Mouse (Mus musculus) midbrain, embryonic 16.5 days (tissue): ENCODE measurements around the gene Boc. TPM values are rescaled to one million over a fixed set of nuclear protein-coding genes. Genes with fewer than 3 reads are reported as not detected.

Experiments used
- ATAC-seq: fragments of 200-750 bp; cut with Nextera tagmentation; 2 replicates; pipeline ENCODE4 v1.8.0; 2017; ENCODE audit warnings: moderate TSS enrichment
- H3K27ac ChIP-seq: fragments of 300-500 bp; sonication (generic); 2 replicates; pipeline ENCODE4 v1.5.1; 2014; ENCODE audit warnings: mild to moderate bottlenecking, low read length, mixed read lengths
- H3K27me3 ChIP-seq: fragments of 300-500 bp; sonication (generic); 2 replicates; pipeline ENCODE4 v1.6.1; 2014; ENCODE audit warnings: low read depth, low read length, mixed read lengths; ENCODE audit not compliant: control insufficient read depth, insufficient read depth
- H3K36me3 ChIP-seq: fragments of 300-500 bp; sonication (generic); 2 replicates; pipeline ENCODE4 v1.6.1; 2014; ENCODE audit warnings: mild to moderate bottlenecking, low read length, moderate library complexity, mixed read lengths; ENCODE audit not compliant: control insufficient read depth, insufficient read depth
- H3K4me1 ChIP-seq: fragments of 300-500 bp; sonication (generic); 2 replicates; pipeline ENCODE4 v1.6.1; 2014; ENCODE audit warnings: mild to moderate bottlenecking, low read length, mixed read lengths; ENCODE audit not compliant: control insufficient read depth, insufficient read depth
- H3K4me2 ChIP-seq: fragments of 300-500 bp; sonication (generic); 2 replicates; pipeline ENCODE4 v1.6.1; 2014; ENCODE audit warnings: mild to moderate bottlenecking, low read length, mixed read lengths
- H3K4me3 ChIP-seq: fragments of 300-500 bp; sonication (generic); 2 replicates; pipeline ENCODE4 v1.5.1; 2014; ENCODE audit warnings: low read depth, mild to moderate bottlenecking, low read length, moderate library complexity, mixed read lengths
- H3K9ac ChIP-seq: fragments of 300-500 bp; sonication (generic); 2 replicates; pipeline ENCODE4 v1.6.1; 2014; ENCODE audit warnings: low read depth, low read length, mixed read lengths
- H3K9me3 ChIP-seq: fragments of 300-500 bp; sonication (generic); replicated peaks from 2 replicates; pipeline ENCODE4 v1.6.1; 2014; ENCODE audit warnings: mild to moderate bottlenecking, low read length, mixed read lengths; ENCODE audit not compliant: control insufficient read depth, poor library complexity, severe bottlenecking
- WGBS: fragments of 180-500 bp; shearing (Covaris S2); extraction: QIAGEN DNeasy Blood & Tissue Kit; methylation state at CpG from one replicate; pipeline ENCODE4 v1.1.7; 2014; 5-methylcytosine and 5-hydroxymethylcytosine counted together
- polyA plus RNA-seq: library from polyadenylated mRNA; unstranded; fragments of >200 nt; fragmentation: Nextera tagmentation; extraction: Ambion mirVana; gene quantifications from 2 replicates; pipeline ENCODE4 v1.2.1, GENCODE M21; 2015

The Boc gene
- polyA plus RNA-seq, 1 experiment from 2014 or later, result 10.5 TPM

DNA sequence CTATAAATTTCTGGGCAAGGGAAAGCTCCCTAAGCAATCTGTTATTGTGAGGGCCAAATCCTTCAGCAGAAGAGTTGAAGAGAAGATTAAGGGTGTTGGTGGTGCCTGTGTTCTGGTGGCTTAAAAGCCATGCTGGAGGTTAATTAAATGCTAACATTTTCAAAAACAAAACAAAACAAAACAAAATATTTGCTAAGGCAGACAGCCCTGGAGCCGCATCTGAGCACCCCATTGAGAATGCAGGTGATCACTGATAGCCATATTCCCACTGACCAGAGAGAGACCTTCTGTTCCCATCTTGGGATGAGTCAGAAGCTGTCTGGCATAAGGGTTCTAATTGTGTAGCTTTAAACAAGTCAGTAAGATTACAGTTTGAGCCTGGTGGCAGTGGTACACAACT lies 19.9 kb upstream of the Boc start:
- ATAC-seq, result no peak
- WGBS, result 79% methylated on average over 1 of the region's 1 CpGs
- Histone ChIP-seq H3K27me3 (no peaks in the 10 kb centered on the region), H3K9ac (no peak overlapping the region), H3K4me1 (no peaks in the 10 kb centered on the region), H3K4me3 (no peak overlapping the region), H3K9me3 (no peaks in the 10 kb centered on the region), H3K36me3 (no peaks in the 10 kb centered on the region), H3K4me2 (no peak overlapping the region), H3K27ac (no peak overlapping the region)

GRCm38 (mm10) chr16:44568056-44568455 lies 9.4 kb upstream of the Boc start:
- no peak for ATAC-seq
- no peak overlapping the region for H3K4me3 ChIP-seq
- H3K9ac ChIP-seq, result no peak overlapping the region
- no peaks in the 10 kb centered on the region; the same call in 1 of the 2 replicates for H3K27me3 ChIP-seq
- no peak overlapping the region for H3K27ac ChIP-seq
- no peaks in the 10 kb centered on the region for H3K9me3 ChIP-seq
- H3K36me3 ChIP-seq, result no peaks in the 10 kb centered on the region
- H3K4me1 ChIP-seq, result peaks cover 11% of the 10 kb centered on the region; the same call in 1 of the 2 replicates
- no peak overlapping the region for H3K4me2 ChIP-seq

DNA sequence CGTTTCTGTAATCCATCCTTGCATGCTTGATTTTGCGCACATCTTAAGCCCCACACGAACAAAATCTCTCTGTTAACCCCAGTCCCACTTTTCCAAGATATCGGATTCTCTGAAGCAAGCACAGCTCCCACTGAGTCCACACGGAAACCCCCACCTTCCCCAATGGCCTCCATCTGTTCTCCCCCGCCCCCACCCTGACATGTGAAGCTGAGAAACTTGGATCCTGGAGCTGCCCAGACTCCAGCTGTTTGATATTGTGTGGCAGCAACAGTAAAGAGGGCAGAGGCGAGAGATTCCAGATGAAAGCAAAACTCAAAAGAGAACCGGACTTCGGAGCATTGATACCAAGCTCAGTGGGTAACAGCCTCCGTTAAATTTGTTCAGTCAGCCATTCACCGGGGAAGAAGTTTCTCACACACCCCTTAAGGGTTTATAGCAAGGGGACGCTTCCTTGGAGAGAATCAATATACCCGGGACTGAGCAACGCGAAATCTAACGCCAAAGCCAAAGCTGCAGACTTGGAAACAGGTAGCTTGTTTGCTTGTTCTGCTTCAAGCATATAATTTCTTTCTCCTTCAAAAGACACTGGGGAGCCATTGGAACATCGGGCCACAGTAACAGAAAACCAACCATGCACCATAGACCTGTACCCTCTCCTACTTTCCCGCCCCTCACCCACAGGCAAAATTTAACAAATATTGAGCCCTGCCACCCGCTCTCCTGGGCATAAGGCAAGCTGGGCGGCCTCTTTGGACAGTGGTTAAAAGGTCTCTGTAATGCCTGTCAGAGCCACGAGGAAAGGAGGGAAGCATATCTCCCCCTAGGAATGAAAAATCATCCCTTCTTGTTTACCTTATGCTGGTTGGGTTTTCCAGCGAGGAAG lies 6.9 kb upstream of the Boc start:
- WGBS, result 12% methylated on average over 22 of the region's 22 CpGs
- ATAC-seq, result peak; percentile 68; the same call in 1 of the 2 replicates
- 0 out of 2 replicates have a peak overlapping the region, but pooled peaks have one; percentile 23 for H3K9ac ChIP-seq
- H3K4me2 ChIP-seq, result peak overlapping the region; percentile 50
- no peaks in the 10 kb centered on the region for H3K36me3 ChIP-seq
- H3K4me3 ChIP-seq, result peak overlapping the region; percentile 31
- peaks cover 11% of the 10 kb centered on the region; the same call in 1 of the 2 replicates for H3K4me1 ChIP-seq
- no peaks in the 10 kb centered on the region; the same call in 1 of the 2 replicates for H3K27me3 ChIP-seq
- H3K27ac ChIP-seq, result no peak overlapping the region
- no peaks in the 10 kb centered on the region for H3K9me3 ChIP-seq

DNA sequence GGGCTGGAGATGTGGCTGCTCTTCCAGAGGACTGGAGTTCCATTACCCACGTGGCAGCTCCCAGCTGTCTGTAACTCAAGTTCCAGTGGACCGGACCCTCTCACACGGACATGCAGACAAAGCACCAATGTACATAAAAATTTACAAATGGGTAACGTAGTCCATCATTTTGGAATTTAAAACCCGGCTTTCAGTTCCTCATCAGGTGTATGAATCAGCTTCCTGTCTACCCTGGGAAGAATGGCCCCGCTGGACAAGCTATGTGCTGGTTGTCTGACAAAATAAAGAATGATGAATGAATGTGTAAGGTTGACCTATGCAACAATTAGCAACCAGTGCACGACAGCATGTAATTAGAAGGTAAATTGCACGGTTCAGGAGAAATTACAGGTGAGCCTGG lies 5.7 kb upstream of the Boc start:
- H3K9me3 ChIP-seq, result no peaks in the 10 kb centered on the region
- no peak overlapping the region for H3K27ac ChIP-seq
- WGBS, result 72% methylated on average over 8 of the region's 8 CpGs
- H3K27me3 ChIP-seq, result no peaks in the 10 kb centered on the region; the same call in 1 of the 2 replicates
- peaks cover 12% of the 10 kb centered on the region; the same call in 1 of the 2 replicates for H3K4me1 ChIP-seq
- no peak overlapping the region for H3K4me2 ChIP-seq
- no peaks in the 10 kb centered on the region for H3K36me3 ChIP-seq
- H3K9ac ChIP-seq, result no peak overlapping the region
- ATAC-seq, result no peak
- H3K4me3 ChIP-seq, result no peak overlapping the region

- peaks cover 19% of the 10 kb centered on the region for H3K4me1 ChIP-seq
- H3K9me3 ChIP-seq, result no peaks in the 10 kb centered on the region
- ATAC-seq, result no peak
- WGBS, result 68% methylated on average over 3 of the region's 3 CpGs
- H3K4me3 ChIP-seq, result no peak overlapping the region
- no peak overlapping the region for H3K27ac ChIP-seq
- no peaks in the 10 kb centered on the region for H3K36me3 ChIP-seq
- no peaks in the 10 kb centered on the region; the same call in 1 of the 2 replicates for H3K27me3 ChIP-seq
- H3K4me2 ChIP-seq, result no peak overlapping the region
- H3K9ac ChIP-seq, result no peak overlapping the region
Observed at GRCm38 (mm10) chr16:44562061-44562460, 3.4 kb upstream of the Boc start.

GRCm38 (mm10) chr16:44560214-44560613 lies 1.5 kb upstream of the Boc start:
- Histone ChIP-seq H3K9me3 (no peaks in the 10 kb centered on the region), H3K27me3 (no peaks in the 10 kb centered on the region; the same call in 1 of the 2 replicates), H3K36me3 (no peaks in the 10 kb centered on the region), H3K27ac (no peak overlapping the region), H3K4me3 (no peak overlapping the region), H3K4me1 (peaks cover 16% of the 10 kb centered on the region), H3K4me2 (no peak overlapping the region), H3K9ac (no peak overlapping the region)
- 26% methylated on average over 1 of the region's 1 CpGs for WGBS
- ATAC-seq, result no peak

GRCm38 (mm10) chr16:44559330-44559695 lies 616 bp upstream of the Boc start:
- H3K27ac ChIP-seq, result no peak overlapping the region
- peak overlapping the region; percentile 68; the same call in 1 of the 2 replicates for H3K4me3 ChIP-seq
- H3K27me3 ChIP-seq, result no peaks in the 10 kb centered on the region; the same call in 1 of the 2 replicates
- no peaks in the 10 kb centered on the region for H3K9me3 ChIP-seq
- H3K9ac ChIP-seq, result no peak overlapping the region
- no peaks in the 10 kb centered on the region for H3K36me3 ChIP-seq
- peak overlapping the region; percentile 99 for H3K4me2 ChIP-seq
- no peak for ATAC-seq
- WGBS, result 11% methylated on average over 5 of the region's 5 CpGs
- peaks cover 14% of the 10 kb centered on the region for H3K4me1 ChIP-seq

DNA sequence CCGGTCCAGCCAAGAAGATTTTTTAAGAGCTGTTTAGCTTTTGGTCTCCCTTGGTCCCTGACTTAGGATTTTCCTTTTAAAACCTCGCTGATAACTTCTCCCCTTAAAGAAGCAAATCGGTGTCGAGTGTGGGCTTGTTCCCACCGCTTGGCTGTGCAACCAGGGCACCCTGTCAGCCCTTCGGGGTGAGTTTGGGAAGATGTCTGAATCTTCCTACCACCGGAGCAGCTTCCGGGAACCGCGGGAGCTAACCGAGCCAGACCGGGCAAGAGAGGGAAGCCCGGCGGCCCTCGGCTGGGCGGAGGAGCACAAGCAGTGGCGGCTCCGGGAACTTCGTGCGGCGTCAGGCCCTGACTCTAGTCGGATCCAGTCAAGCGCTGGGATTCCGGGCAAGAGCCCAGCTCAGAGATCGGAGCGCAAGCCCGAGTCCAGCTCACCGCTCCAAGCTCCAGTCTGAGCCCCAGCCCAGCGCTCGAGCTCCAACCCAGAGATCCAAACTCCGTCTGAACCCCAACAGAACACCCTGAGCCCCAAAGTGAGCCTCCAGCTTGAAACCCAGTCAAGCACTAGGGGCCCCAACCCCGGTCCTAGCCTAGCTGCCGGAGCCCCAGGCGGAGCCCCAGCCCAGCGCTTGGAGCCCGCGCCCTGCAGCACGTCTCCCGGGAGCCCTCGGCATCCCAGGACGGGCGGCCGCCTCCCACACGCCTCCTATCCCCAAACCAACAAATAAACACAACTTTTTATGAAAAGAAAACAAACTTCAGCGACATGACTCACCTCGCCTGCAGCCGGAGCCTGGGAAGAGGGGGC lies 831 bp downstream of the Boc start:
- Histone ChIP-seq H3K4me1 (peaks cover 18% of the 10 kb centered on the region), H3K9ac (peak overlapping the region; percentile 74), H3K27ac (peak overlapping the region; percentile 82), H3K4me3 (peak overlapping the region; percentile 68), H3K4me2 (peak overlapping the region; percentile 99), H3K9me3 (no peaks in the 10 kb centered on the region), H3K27me3 (no peaks in the 10 kb centered on the region), H3K36me3 (no peaks in the 10 kb centered on the region)
- peak; percentile 71 for ATAC-seq
- under 1% methylated on average over 47 of the region's 47 CpGs for WGBS
